Mouse (Mus musculus) gastrocnemius, adult 18-20 months (tissue): ENCODE measurements around the gene Gm9732. TPM values are rescaled to one million over a fixed set of nuclear protein-coding genes. Genes with fewer than 3 reads are reported as not detected.
"Not testable (repeated sequence)": the region's sequence is repeated elsewhere in the genome, so short reads cannot be mapped to it uniquely, and the experiment has no call there.

Experiments used
- DNase-seq: peaks from one replicate; pipeline ENCODE4 v3.0.0; 2021; ENCODE audit warnings: low spot score
- total RNA-seq, 2 experiments: library from RNA; stranded (reverse); gene quantifications; 2 replicates each; pipeline ENCODE4 v1.2.3; 2021

Gene Gm9732
- total RNA-seq, 2 experiments from 2014 or later, result not detected

- DNase-seq, result not testable (repeated sequence)
Observed at GRCm38 (mm10) chr14:43352944-43353343, 78.1 kb downstream of the Gm9732 start.

Other genes starting within 250 kb of the Gm9732 start
- gene Gm8094, start 198.4 kb upstream of the Gm9732 start, total RNA-seq, result not detected
- gene Gm8104, start 174.4 kb upstream of the Gm9732 start, total RNA-seq, result not detected
- not detected for gene Gm7233, start 95.2 kb upstream of the Gm9732 start, total RNA-seq
- gene Gm8122, start 39.7 kb upstream of the Gm9732 start, total RNA-seq, result not detected
- gene Gm8126, start 16.4 kb upstream of the Gm9732 start, total RNA-seq, result not detected
- gene Gm8127, start 18.8 kb downstream of the Gm9732 start, total RNA-seq, result not detected
- not detected for gene 1700001F09Rik, start 72.8 kb downstream of the Gm9732 start, total RNA-seq
- gene Gm8138, start 141.3 kb downstream of the Gm9732 start, total RNA-seq, result not detected